Mouse (Mus musculus) neural tube, embryonic 12.5 days (tissue): ENCODE measurements at regions not wholly inside any gene's neighbourhood (a gene's known extent, or its start where the extent isn't known, plus 50 kb on each side); places are given as distances from the start of the nearest gene placed in this dataset.

Experiments
- ATAC-seq: fragments of 200-750 bp; cut with Nextera tagmentation; 2 replicates; pipeline ENCODE4 v1.8.0; 2017; ENCODE audit warnings: low read depth, mild to moderate bottlenecking, moderate TSS enrichment, moderate library complexity; ENCODE audit not compliant: low FRiP score
- H3K27ac ChIP-seq: fragments of 300-500 bp; sonication (generic); 2 replicates; pipeline ENCODE4 v1.5.1; 2016
- H3K27me3 ChIP-seq: fragments of 300-500 bp; sonication (generic); replicated peaks from 2 replicates; pipeline ENCODE4 v1.6.1; 2016; ENCODE audit warnings: mild to moderate bottlenecking
- H3K36me3 ChIP-seq: fragments of 300-500 bp; sonication (generic); 2 replicates; pipeline ENCODE4 v1.6.1; 2016; ENCODE audit warnings: mild to moderate bottlenecking
- H3K4me1 ChIP-seq: fragments of 300-500 bp; sonication (generic); 2 replicates; pipeline ENCODE4 v1.6.1; 2016
- H3K4me2 ChIP-seq: fragments of 300-500 bp; sonication (generic); replicated peaks from 2 replicates; pipeline ENCODE4 v1.6.1; 2016; ENCODE audit warnings: mild to moderate bottlenecking
- H3K4me3 ChIP-seq: fragments of 300-500 bp; sonication (generic); 2 replicates; pipeline ENCODE4 v1.5.1; 2016
- H3K9ac ChIP-seq: fragments of 300-500 bp; sonication (generic); 2 replicates; pipeline ENCODE4 v1.6.1; 2016; ENCODE audit warnings: mild to moderate bottlenecking
- H3K9me3 ChIP-seq: fragments of 300-500 bp; sonication (generic); 2 replicates; pipeline ENCODE4 v1.6.1; 2016; ENCODE audit warnings: mild to moderate bottlenecking
- WGBS: fragments of 180-500 bp; shearing (Covaris S2); methylation state at CpG from one replicate; pipeline ENCODE4 v1.1.7; 2016; 5-methylcytosine and 5-hydroxymethylcytosine counted together

GRCm38 (mm10) chr3:144104366-144104765, 100.7 kb downstream of the Lmo4 start:
- Histone ChIP-seq H3K27me3 (no peaks in the 10 kb centered on the region), H3K9me3 (no peaks in the 10 kb centered on the region), H3K4me1 (no peaks in the 10 kb centered on the region), H3K27ac (no peak overlapping the region), H3K4me3 (no peak overlapping the region), H3K36me3 (no peaks in the 10 kb centered on the region), H3K9ac (no peak overlapping the region), H3K4me2 (no peak overlapping the region)
- no peak for ATAC-seq
- 88% methylated on average over 4 of the region's 4 CpGs for WGBS

- no peak overlapping the region for H3K9ac ChIP-seq
- H3K27ac ChIP-seq, result no peak overlapping the region
- H3K4me2 ChIP-seq, result no peak overlapping the region
- WGBS, result 92% methylated on average over 2 of the region's 2 CpGs
- H3K9me3 ChIP-seq, result no peaks in the 10 kb centered on the region
- H3K36me3 ChIP-seq, result no peaks in the 10 kb centered on the region
- no peak for ATAC-seq
- no peaks in the 10 kb centered on the region for H3K27me3 ChIP-seq
- no peak overlapping the region for H3K4me3 ChIP-seq
- H3K4me1 ChIP-seq, result 0 out of 2 replicates have a peak, but pooled peaks cover 7% of the 10 kb centered on the region
Observed at GRCm38 (mm10) chr3:144099444-144099843, 105.6 kb downstream of the Lmo4 start.

- H3K9me3 ChIP-seq, result no peaks in the 10 kb centered on the region
- no peaks in the 10 kb centered on the region for H3K36me3 ChIP-seq
- no peak overlapping the region for H3K9ac ChIP-seq
- H3K4me2 ChIP-seq, result no peak overlapping the region
- H3K4me3 ChIP-seq, result no peak overlapping the region
- ATAC-seq, result no peak
- H3K27ac ChIP-seq, result no peak overlapping the region
- WGBS, result 73% methylated on average over 8 of the region's 8 CpGs
- 0 out of 2 replicates have a peak, but pooled peaks cover 7% of the 10 kb centered on the region for H3K4me1 ChIP-seq
- H3K27me3 ChIP-seq, result no peaks in the 10 kb centered on the region
Observed at GRCm38 (mm10) chr3:144098762-144099161, 106.3 kb downstream of the Lmo4 start.

- Histone ChIP-seq H3K36me3 (no peaks in the 10 kb centered on the region), H3K27me3 (no peaks in the 10 kb centered on the region), H3K4me3 (no peak overlapping the region), H3K4me1 (no peaks in the 10 kb centered on the region), H3K9me3 (no peaks in the 10 kb centered on the region), H3K9ac (no peak overlapping the region), H3K27ac (no peak overlapping the region), H3K4me2 (no peak overlapping the region)
- 96% methylated on average over 1 of the region's 1 CpGs for WGBS
- no peak for ATAC-seq
Observed at GRCm38 (mm10) chr3:144091231-144091630, 113.8 kb downstream of the Lmo4 start.

DNA sequence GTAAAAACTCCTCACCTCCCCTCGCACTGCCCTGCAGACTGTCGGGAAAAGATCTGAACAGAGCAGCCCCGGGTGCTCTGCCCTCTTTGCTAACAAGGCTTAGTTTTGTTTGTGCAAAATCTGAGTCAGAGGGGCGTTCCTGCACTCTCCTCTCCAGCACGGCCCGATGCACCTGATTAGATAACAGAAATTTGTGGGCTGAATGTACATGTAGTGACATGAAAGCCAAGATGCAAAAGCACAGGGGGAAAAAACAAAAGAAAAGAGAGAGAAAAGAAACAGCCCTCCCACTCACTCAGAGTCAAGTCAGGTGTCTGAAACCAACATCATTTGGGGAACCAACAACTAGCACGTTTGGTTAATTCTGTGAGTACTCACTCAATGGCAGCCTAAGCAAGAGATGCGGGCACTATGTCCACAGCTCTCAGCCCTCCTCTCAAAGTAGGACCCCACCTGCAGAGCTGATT, 115.2 kb downstream of the Lmo4 start:
- Histone ChIP-seq H3K4me1 (no peaks in the 10 kb centered on the region), H3K9ac (no peak overlapping the region), H3K36me3 (no peaks in the 10 kb centered on the region), H3K9me3 (no peaks in the 10 kb centered on the region), H3K27me3 (no peaks in the 10 kb centered on the region), H3K27ac (no peak overlapping the region), H3K4me2 (no peak overlapping the region), H3K4me3 (no peak overlapping the region)
- ATAC-seq, result no peak
- WGBS, result 71% methylated on average over 8 of the region's 8 CpGs

GRCm38 (mm10) chr3:144088261-144088884, 116.6 kb downstream of the Lmo4 start:
- Histone ChIP-seq H3K9ac (no peak overlapping the region), H3K4me1 (no peaks in the 10 kb centered on the region), H3K9me3 (no peaks in the 10 kb centered on the region), H3K27ac (no peak overlapping the region), H3K4me3 (no peak overlapping the region), H3K27me3 (no peaks in the 10 kb centered on the region), H3K4me2 (no peak overlapping the region), H3K36me3 (no peaks in the 10 kb centered on the region)
- WGBS, result 80% methylated on average over 18 of the region's 18 CpGs
- ATAC-seq, result no peak

DNA sequence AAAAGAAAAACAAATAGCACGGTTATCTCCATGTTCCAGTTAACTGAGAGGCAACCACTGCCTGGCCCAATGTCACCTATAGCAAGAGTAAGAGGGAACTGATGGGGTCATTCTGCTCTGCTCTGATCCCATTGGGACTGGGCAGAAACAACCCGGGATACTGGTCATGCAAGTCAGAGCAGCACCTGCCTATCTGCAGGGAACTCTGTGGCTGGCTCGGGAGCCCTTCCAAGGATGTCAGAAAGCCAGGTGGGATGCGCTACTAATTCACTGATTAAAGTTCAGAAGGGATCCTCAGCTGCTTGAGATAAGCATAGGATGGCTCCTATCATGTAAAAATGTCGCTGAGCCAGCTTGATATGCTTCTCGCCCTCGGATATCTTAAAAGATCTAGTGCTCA, 117.2 kb downstream of the Lmo4 start:
- no peaks in the 10 kb centered on the region for H3K9me3 ChIP-seq
- no peaks in the 10 kb centered on the region for H3K27me3 ChIP-seq
- H3K4me3 ChIP-seq, result no peak overlapping the region
- H3K27ac ChIP-seq, result no peak overlapping the region
- H3K36me3 ChIP-seq, result no peaks in the 10 kb centered on the region
- 83% methylated on average over 7 of the region's 7 CpGs for WGBS
- H3K4me2 ChIP-seq, result no peak overlapping the region
- no peak for ATAC-seq
- no peaks in the 10 kb centered on the region for H3K4me1 ChIP-seq
- no peak overlapping the region for H3K9ac ChIP-seq

DNA sequence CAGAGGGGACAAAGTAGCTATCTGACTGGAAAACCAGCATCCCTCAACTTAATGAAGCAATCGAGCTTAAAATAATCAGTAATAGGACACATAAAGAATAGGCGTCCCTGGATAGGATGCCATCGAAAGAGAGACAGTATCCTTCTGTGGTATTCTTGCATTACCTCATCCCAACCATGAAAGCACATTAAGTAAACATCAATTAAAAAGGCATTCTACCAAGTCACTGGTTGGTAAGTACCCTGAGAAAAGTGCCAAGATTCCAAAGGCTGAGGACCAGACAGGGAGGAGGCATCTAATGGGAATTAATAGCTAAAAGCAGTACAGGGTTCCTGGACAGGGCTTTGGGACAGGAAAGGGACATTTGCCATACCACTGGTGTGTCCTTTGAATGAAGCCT, 118.8 kb downstream of the Lmo4 start:
- 86% methylated on average over 3 of the region's 3 CpGs for WGBS
- no peak for ATAC-seq

DNA sequence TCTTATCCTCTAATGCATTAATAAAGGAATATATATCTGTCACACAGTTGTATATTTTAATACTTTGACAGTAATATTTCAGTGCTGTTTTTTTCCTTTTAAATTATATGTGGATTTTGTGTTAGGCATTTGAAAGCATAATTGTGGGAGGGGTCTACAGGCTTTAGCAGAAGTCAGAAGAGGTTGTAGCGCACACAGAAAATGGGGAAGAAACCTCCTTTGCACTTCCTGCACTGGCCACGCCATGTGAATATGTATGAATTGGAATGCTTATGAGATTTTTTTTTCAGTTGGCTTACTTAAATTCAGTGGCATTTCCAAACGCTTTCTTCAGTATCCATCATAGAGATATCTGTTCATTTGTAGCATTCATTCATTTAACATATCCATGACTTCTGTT, 125.1 kb downstream of the Lmo4 start:
- WGBS, result 90% methylated on average over 3 of the region's 3 CpGs
- no peaks in the 10 kb centered on the region for H3K36me3 ChIP-seq
- no peak for ATAC-seq

More for the DNA sequence above, 118.8 kb downstream of the Lmo4 start:
- no peak overlapping the region for H3K4me2 ChIP-seq
- H3K4me1 ChIP-seq, result no peaks in the 10 kb centered on the region
- H3K36me3 ChIP-seq, result no peaks in the 10 kb centered on the region
- H3K9ac ChIP-seq, result no peak overlapping the region
- no peaks in the 10 kb centered on the region for H3K27me3 ChIP-seq
- H3K4me3 ChIP-seq, result no peak overlapping the region
- no peaks in the 10 kb centered on the region for H3K9me3 ChIP-seq
- no peak overlapping the region for H3K27ac ChIP-seq

GRCm38 (mm10) chr3:144078198-144078935, 126.7 kb downstream of the Lmo4 start:
- Histone ChIP-seq H3K27ac (no peak overlapping the region), H3K4me2 (no peak overlapping the region), H3K36me3 (no peaks in the 10 kb centered on the region), H3K9ac (no peak overlapping the region), H3K9me3 (no peaks in the 10 kb centered on the region), H3K4me3 (no peak overlapping the region), H3K27me3 (no peaks in the 10 kb centered on the region), H3K4me1 (no peaks in the 10 kb centered on the region)
- ATAC-seq, result no peak
- WGBS, result 81% methylated on average over 13 of the region's 13 CpGs

More for the DNA sequence above, 125.1 kb downstream of the Lmo4 start:
- H3K4me1 ChIP-seq, result no peaks in the 10 kb centered on the region
- no peaks in the 10 kb centered on the region for H3K27me3 ChIP-seq
- no peak overlapping the region for H3K4me2 ChIP-seq
- no peaks in the 10 kb centered on the region for H3K9me3 ChIP-seq
- no peak overlapping the region for H3K9ac ChIP-seq
- no peak overlapping the region for H3K4me3 ChIP-seq
- no peak overlapping the region for H3K27ac ChIP-seq

DNA sequence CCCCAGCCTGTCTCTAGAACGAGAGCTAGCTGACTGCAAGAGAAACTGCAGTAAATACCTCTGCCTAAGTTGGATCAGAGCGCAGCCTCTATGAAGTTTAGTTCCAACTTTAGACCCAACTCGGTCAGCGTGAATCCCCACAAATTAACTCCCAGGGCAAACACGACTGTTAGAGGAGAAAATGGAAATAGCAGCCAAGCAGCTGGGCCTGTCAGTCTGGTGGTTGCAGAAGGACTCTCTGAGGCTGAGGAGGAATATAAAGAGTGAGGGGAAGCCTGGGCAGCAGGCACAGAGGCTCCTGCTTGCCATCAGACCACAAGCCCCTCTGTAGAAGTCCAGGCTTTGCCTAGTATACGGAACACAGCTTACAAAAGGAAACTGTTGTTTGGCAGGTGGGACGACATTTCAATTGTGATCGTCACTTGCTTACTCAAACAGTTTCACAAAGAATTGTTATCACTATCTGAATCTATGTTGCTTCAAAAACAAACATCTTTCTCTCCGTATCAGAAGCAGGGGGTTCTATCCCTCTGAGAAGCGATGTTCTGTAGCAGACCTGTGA, 135.0 kb downstream of the Lmo4 start:
- H3K36me3 ChIP-seq, result no peaks in the 10 kb centered on the region
- H3K9ac ChIP-seq, result no peak overlapping the region
- no peak overlapping the region for H3K4me2 ChIP-seq
- no peaks in the 10 kb centered on the region for H3K4me1 ChIP-seq
- no peak overlapping the region for H3K4me3 ChIP-seq
- 87% methylated on average over 10 of the region's 10 CpGs for WGBS
- H3K27ac ChIP-seq, result no peak overlapping the region
- no peak for ATAC-seq
- H3K27me3 ChIP-seq, result no peaks in the 10 kb centered on the region
- no peaks in the 10 kb centered on the region for H3K9me3 ChIP-seq

GRCm38 (mm10) chr3:144067016-144067415, 138.0 kb downstream of the Lmo4 start:
- WGBS, result 92% methylated on average over 3 of the region's 3 CpGs
- H3K4me3 ChIP-seq, result no peak overlapping the region
- H3K36me3 ChIP-seq, result no peaks in the 10 kb centered on the region

More at GRCm38 (mm10) chr3:144067016-144067415, 138.0 kb downstream of the Lmo4 start:
- Histone ChIP-seq H3K27me3 (no peaks in the 10 kb centered on the region), H3K9ac (no peak overlapping the region), H3K4me1 (no peaks in the 10 kb centered on the region), H3K27ac (no peak overlapping the region), H3K9me3 (no peaks in the 10 kb centered on the region), H3K4me2 (no peak overlapping the region)
- no peak for ATAC-seq
